Mouse (Mus musculus): ENCODE results near the gene Haus2. TPM values are rescaled to one million over a fixed set of nuclear protein-coding genes. Genes with fewer than 3 reads are reported as not detected.

Haus2 gene
- polyA plus RNA-seq, 1 experiment from 2014 or later, result 31.1 TPM

DNA sequence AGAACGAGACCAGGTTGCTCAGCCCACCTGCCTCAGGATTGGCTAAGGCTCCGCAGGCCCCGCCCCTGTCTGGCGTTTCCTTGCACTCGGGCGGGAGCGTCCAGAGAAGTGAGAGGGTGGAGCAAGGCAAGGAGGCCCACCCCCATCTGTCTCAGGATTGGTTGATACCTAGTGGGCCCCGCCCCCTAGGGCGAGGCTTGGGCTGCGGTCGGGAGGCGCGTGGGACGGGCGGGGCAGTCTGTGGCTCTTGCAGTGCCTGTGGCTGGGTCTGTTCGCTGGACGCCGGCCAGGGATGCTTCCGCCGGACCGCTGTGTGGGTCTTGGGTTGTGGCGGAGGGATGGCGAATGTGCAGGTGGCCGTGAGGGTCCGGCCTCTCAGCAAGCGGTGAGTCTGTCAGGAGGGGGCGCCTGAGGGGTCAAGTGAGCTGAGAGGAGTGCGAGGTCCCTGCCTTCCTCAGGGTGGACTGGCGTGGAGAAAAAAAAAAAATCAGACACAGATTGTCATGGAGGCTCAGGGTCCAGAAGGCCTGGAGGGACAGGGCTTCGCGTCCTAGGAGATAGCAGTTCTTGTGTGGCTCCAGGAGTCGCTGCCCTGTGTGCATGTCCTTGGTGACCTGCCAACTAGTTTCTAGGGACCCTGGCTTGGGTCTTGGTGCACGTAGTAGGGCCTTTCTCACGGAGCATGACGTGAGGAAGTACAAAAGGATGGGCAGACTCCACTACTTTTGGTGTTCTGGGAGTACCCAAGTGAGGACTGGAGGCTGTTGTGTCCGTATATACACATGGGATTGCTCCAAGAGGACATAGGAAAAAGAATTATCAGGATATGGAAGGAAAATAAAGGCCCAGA is 19.9 kb downstream of the Haus2 start, which contains the start of gene Stard9:
Gene Stard9 (plus strand): TSS at position 236 of the 850 bp plus-strand sequence.
- H3K4me3 ChIP-seq (ENCODE audit: low read depth, low read length), result peak within 1 kb of the TSS; percentile 38
- H3K9me3 ChIP-seq (ENCODE audit: control insufficient read depth, low read length), result no peaks in the 10 kb centered on the region
- DNase-seq (ENCODE audit: low spot score), result peak; percentile 98
- 2% methylated on average over 36 of the region's 36 CpGs for WGBS
- H3K27me3 ChIP-seq (ENCODE audit: control insufficient read depth, insufficient read depth, low read length), result no peaks in the 10 kb centered on the region
- peak within 1 kb of the TSS; percentile 57 for H3K4me2 ChIP-seq (ENCODE audit: low read depth, severe bottlenecking)
- H3K4me1 ChIP-seq (ENCODE audit: control insufficient read depth, insufficient read depth, low read length), result no peaks in the 10 kb centered on the region
- H3K9ac ChIP-seq (ENCODE audit: low read length), result peak within 1 kb of the TSS; percentile 30; the same call in 1 of the 2 replicates
- no peak within 1 kb of the TSS for H3K27ac ChIP-seq (replicated peaks; ENCODE audit: low read depth, low read length)
- ATAC-seq (ENCODE audit: insufficient number of reproducible peaks, low FRiP score, low TSS enrichment, low read depth), result peak; percentile 100
- H3K36me3 ChIP-seq (ENCODE audit: control insufficient read depth, insufficient read depth, low read length), result no peaks in the 10 kb centered on the region

- ATAC-seq (ENCODE audit: insufficient number of reproducible peaks, low FRiP score, low TSS enrichment, low read depth), result no peak
- Histone ChIP-seq H3K4me2 (ENCODE audit: low read depth, severe bottlenecking) (no peak overlapping the region), H3K4me3 (ENCODE audit: low read depth, low read length) (no peak overlapping the region), H3K4me1 (ENCODE audit: control insufficient read depth, insufficient read depth, low read length) (no peaks in the 10 kb centered on the region), H3K9ac (ENCODE audit: low read length) (no peak overlapping the region), H3K36me3 (ENCODE audit: control insufficient read depth, insufficient read depth, low read length) (no peaks in the 10 kb centered on the region), H3K27me3 (ENCODE audit: control insufficient read depth, insufficient read depth, low read length) (no peaks in the 10 kb centered on the region), H3K27ac (replicated peaks; ENCODE audit: low read depth, low read length) (no peak overlapping the region), H3K9me3 (ENCODE audit: control insufficient read depth, low read length) (no peaks in the 10 kb centered on the region)
- no peak for DNase-seq (ENCODE audit: low spot score)
- 90% methylated on average over 2 of the region's 2 CpGs for WGBS
Observed at GRCm38 (mm10) chr2:120630246-120630645, 21.1 kb downstream of the Haus2 start.

- H3K4me3 ChIP-seq (ENCODE audit: low read depth, low read length), result no peak overlapping the region
- ATAC-seq (ENCODE audit: insufficient number of reproducible peaks, low FRiP score, low TSS enrichment, low read depth) (no peak), DNase-seq (ENCODE audit: low spot score) (no peak)
- no peaks in the 10 kb centered on the region for H3K4me1 ChIP-seq (ENCODE audit: control insufficient read depth, insufficient read depth, low read length)
- H3K27me3 ChIP-seq (ENCODE audit: control insufficient read depth, insufficient read depth, low read length), result no peaks in the 10 kb centered on the region
- no peak overlapping the region for H3K9ac ChIP-seq (ENCODE audit: low read length)
- no peak overlapping the region for H3K27ac ChIP-seq (replicated peaks; ENCODE audit: low read depth, low read length)
- no peaks in the 10 kb centered on the region for H3K9me3 ChIP-seq (ENCODE audit: control insufficient read depth, low read length)
- no peaks in the 10 kb centered on the region for H3K36me3 ChIP-seq (ENCODE audit: control insufficient read depth, insufficient read depth, low read length)
- no peak overlapping the region for H3K4me2 ChIP-seq (ENCODE audit: low read depth, severe bottlenecking)
- 76% methylated on average over 2 of the region's 2 CpGs for WGBS
Observed at GRCm38 (mm10) chr2:120630655-120631054, 21.5 kb downstream of the Haus2 start.

DNA sequence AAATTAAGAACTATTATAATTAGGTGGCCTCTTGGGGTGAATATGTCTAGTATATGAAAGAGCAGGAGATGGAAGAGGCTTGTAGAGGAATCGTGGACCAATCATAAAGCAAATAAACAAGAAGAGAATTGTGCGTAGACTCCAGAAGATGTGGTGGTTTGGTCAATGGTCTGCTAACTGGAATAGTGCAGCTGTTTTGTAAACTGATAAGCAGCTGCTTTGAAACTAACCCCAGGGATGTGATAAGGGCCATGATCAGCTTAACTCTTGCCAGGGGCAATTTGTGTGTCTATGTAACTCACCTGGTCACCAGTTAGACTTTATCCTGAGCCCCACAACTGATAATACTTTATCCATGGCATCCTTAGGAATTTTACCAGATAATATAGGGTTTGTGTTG is 22.3 kb downstream of the Haus2 start:
- H3K9me3 ChIP-seq (ENCODE audit: control insufficient read depth, low read length), result no peaks in the 10 kb centered on the region
- no peak overlapping the region for H3K9ac ChIP-seq (ENCODE audit: low read length)
- no peak overlapping the region for H3K4me2 ChIP-seq (ENCODE audit: low read depth, severe bottlenecking)
- DNase-seq (ENCODE audit: low spot score) (no peak), ATAC-seq (ENCODE audit: insufficient number of reproducible peaks, low FRiP score, low TSS enrichment, low read depth) (no peak)
- H3K27ac ChIP-seq (replicated peaks; ENCODE audit: low read depth, low read length), result no peak overlapping the region
- H3K27me3 ChIP-seq (ENCODE audit: control insufficient read depth, insufficient read depth, low read length), result no peaks in the 10 kb centered on the region
- H3K4me1 ChIP-seq (ENCODE audit: control insufficient read depth, insufficient read depth, low read length), result no peaks in the 10 kb centered on the region
- H3K36me3 ChIP-seq (ENCODE audit: control insufficient read depth, insufficient read depth, low read length), result no peaks in the 10 kb centered on the region
- 94% methylated on average over 2 of the region's 2 CpGs for WGBS
- H3K4me3 ChIP-seq (ENCODE audit: low read depth, low read length), result no peak overlapping the region

DNA sequence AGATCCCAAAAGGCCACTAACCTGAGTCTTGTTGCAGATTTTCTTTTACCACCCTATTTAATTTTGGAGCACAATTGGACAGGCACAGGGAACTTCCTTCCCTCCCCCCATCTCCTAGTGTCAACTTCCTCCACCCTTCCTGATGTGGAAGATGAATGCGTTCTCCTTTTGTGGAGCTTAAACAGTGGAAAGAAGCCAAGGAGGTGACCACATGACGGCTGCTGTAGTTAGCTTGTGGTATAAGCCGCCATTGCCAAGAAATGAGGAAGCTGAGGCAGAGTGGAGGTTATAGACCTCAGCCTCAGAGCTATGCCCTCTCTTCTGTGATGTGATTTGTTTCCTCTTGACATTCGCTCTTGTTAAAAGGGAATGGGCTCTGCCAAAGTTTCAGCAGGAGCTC is 22.8 kb downstream of the Haus2 start:
- Histone ChIP-seq H3K27me3 (ENCODE audit: control insufficient read depth, insufficient read depth, low read length) (no peaks in the 10 kb centered on the region), H3K27ac (replicated peaks; ENCODE audit: low read depth, low read length) (no peak overlapping the region), H3K4me2 (ENCODE audit: low read depth, severe bottlenecking) (no peak overlapping the region), H3K36me3 (ENCODE audit: control insufficient read depth, insufficient read depth, low read length) (no peaks in the 10 kb centered on the region), H3K9ac (ENCODE audit: low read length) (no peak overlapping the region), H3K9me3 (ENCODE audit: control insufficient read depth, low read length) (no peaks in the 10 kb centered on the region), H3K4me3 (ENCODE audit: low read depth, low read length) (no peak overlapping the region), H3K4me1 (ENCODE audit: control insufficient read depth, insufficient read depth, low read length) (no peaks in the 10 kb centered on the region)
- no peak for DNase-seq (ENCODE audit: low spot score)
- 86% methylated on average over 4 of the region's 4 CpGs for WGBS
- ATAC-seq (ENCODE audit: insufficient number of reproducible peaks, low FRiP score, low TSS enrichment, low read depth), result no peak

DNA sequence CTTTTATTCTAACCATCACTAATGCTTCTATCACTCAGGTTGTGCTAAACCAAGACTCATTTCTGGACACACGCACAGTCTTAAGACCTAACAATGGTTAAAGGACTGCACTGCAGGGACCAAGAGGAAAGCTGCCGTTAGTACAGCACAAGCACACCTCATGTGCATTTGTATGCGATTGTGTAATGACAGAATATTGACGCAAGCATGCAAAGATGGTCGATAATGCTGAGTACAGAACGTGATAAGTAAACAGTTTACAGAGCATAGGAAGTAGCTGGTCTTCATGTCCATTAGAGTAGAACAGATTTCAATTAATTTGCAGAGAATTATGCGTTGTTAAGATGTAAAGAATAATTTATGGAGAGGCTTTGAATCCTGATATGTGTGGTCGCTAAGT is 31.7 kb downstream of the Haus2 start:
- H3K27ac ChIP-seq (replicated peaks; ENCODE audit: low read depth, low read length), result no peak overlapping the region
- H3K9me3 ChIP-seq (ENCODE audit: control insufficient read depth, low read length), result no peaks in the 10 kb centered on the region
- 93% methylated on average over 8 of the region's 8 CpGs for WGBS
- no peak overlapping the region for H3K9ac ChIP-seq (ENCODE audit: low read length)
- no peaks in the 10 kb centered on the region for H3K36me3 ChIP-seq (ENCODE audit: control insufficient read depth, insufficient read depth, low read length)
- H3K4me1 ChIP-seq (ENCODE audit: control insufficient read depth, insufficient read depth, low read length), result no peaks in the 10 kb centered on the region
- no peak overlapping the region for H3K4me2 ChIP-seq (ENCODE audit: low read depth, severe bottlenecking)
- no peak overlapping the region for H3K4me3 ChIP-seq (ENCODE audit: low read depth, low read length)
- ATAC-seq (ENCODE audit: insufficient number of reproducible peaks, low FRiP score, low TSS enrichment, low read depth), result no peak
- no peak for DNase-seq (ENCODE audit: low spot score)
- no peaks in the 10 kb centered on the region for H3K27me3 ChIP-seq (ENCODE audit: control insufficient read depth, insufficient read depth, low read length)

GRCm38 (mm10) chr2:120643836-120644235 is 34.7 kb downstream of the Haus2 start:
- Histone ChIP-seq H3K9ac (ENCODE audit: low read length) (no peak overlapping the region), H3K4me3 (ENCODE audit: low read depth, low read length) (no peak overlapping the region), H3K4me1 (ENCODE audit: control insufficient read depth, insufficient read depth, low read length) (no peaks in the 10 kb centered on the region), H3K27me3 (ENCODE audit: control insufficient read depth, insufficient read depth, low read length) (no peaks in the 10 kb centered on the region), H3K36me3 (ENCODE audit: control insufficient read depth, insufficient read depth, low read length) (no peaks in the 10 kb centered on the region), H3K9me3 (ENCODE audit: control insufficient read depth, low read length) (no peaks in the 10 kb centered on the region), H3K27ac (replicated peaks; ENCODE audit: low read depth, low read length) (no peak overlapping the region), H3K4me2 (ENCODE audit: low read depth, severe bottlenecking) (no peak overlapping the region)
- 77% methylated on average over 7 of the region's 7 CpGs for WGBS
- no peak for ATAC-seq (ENCODE audit: insufficient number of reproducible peaks, low FRiP score, low TSS enrichment, low read depth)
- no peak for DNase-seq (ENCODE audit: low spot score)

GRCm38 (mm10) chr2:120646777-120647176 is 37.6 kb downstream of the Haus2 start:
- DNase-seq (ENCODE audit: low spot score), result no peak
- H3K36me3 ChIP-seq (ENCODE audit: control insufficient read depth, insufficient read depth, low read length), result no peaks in the 10 kb centered on the region

More at GRCm38 (mm10) chr2:120646777-120647176, 37.6 kb downstream of the Haus2 start:
- H3K27ac ChIP-seq (replicated peaks; ENCODE audit: low read depth, low read length), result no peak overlapping the region
- H3K27me3 ChIP-seq (ENCODE audit: control insufficient read depth, insufficient read depth, low read length), result no peaks in the 10 kb centered on the region
- H3K4me3 ChIP-seq (ENCODE audit: low read depth, low read length), result no peak overlapping the region
- no peaks in the 10 kb centered on the region for H3K9me3 ChIP-seq (ENCODE audit: control insufficient read depth, low read length)
- H3K4me2 ChIP-seq (ENCODE audit: low read depth, severe bottlenecking), result no peak overlapping the region
- H3K9ac ChIP-seq (ENCODE audit: low read length), result no peak overlapping the region
- WGBS, result 51% methylated on average over 4 of the region's 4 CpGs
- no peak for ATAC-seq (ENCODE audit: insufficient number of reproducible peaks, low FRiP score, low TSS enrichment, low read depth)
- no peaks in the 10 kb centered on the region for H3K4me1 ChIP-seq (ENCODE audit: control insufficient read depth, insufficient read depth, low read length)

Measured in limb, embryonic 11.5 days (tissue).